Mouse (Mus musculus) A20 (cell line): Measurements from ENCODE around the gene Slc11a2.
"Not testable (repeated sequence)": the region's sequence is repeated elsewhere in the genome, so short reads cannot be mapped to it uniquely, and the experiment has no call there.

Source experiments
- DNase-seq: peaks from one replicate; pipeline ENCODE4 v3.0.0-alpha.2; 2011; ENCODE audit warnings: low read depth, low spot score

Gene Slc11a2

GRCm38 (mm10) chr15:100352711-100353250 lies 72.1 kb downstream of the Slc11a2 start, which contains the start of the genes Methig1 and Mettl7a2:
Gene Methig1, plus strand, starts transcription at chr15:100353149.
Gene Mettl7a2, plus strand, starts transcription at chr15:100353200.
- DNase-seq, result no peak

GRCm38 (mm10) chr15:100351501-100352060 lies 73.3 kb downstream of the Slc11a2 start:
- DNase-seq, result no peak

GRCm38 (mm10) chr15:100349496-100349895 lies 75.4 kb downstream of the Slc11a2 start:
- no peak for DNase-seq

GRCm38 (mm10) chr15:100346761-100347160 lies 78.1 kb downstream of the Slc11a2 start:
- DNase-seq, result no peak

DNA sequence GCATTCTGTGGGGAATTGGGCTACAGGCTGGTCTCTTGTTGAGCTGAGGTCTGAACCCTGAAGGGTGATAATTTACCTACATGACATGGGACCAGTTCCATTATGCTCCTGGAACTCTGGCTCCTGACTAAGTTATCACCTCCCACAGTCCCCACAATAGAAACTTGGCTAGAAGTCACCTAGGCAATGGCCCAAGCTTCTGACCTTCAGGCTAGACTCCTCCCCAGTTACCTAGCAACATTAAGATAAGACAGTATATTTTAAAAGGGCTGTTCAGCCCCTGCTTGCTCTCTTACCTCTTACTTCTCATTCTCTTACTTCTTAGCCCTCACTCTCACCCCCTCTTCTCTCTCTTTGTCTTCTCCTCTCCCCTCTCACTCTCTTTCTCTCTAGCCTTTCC lies 79.4 kb downstream of the Slc11a2 start:
- no peak for DNase-seq

DNA sequence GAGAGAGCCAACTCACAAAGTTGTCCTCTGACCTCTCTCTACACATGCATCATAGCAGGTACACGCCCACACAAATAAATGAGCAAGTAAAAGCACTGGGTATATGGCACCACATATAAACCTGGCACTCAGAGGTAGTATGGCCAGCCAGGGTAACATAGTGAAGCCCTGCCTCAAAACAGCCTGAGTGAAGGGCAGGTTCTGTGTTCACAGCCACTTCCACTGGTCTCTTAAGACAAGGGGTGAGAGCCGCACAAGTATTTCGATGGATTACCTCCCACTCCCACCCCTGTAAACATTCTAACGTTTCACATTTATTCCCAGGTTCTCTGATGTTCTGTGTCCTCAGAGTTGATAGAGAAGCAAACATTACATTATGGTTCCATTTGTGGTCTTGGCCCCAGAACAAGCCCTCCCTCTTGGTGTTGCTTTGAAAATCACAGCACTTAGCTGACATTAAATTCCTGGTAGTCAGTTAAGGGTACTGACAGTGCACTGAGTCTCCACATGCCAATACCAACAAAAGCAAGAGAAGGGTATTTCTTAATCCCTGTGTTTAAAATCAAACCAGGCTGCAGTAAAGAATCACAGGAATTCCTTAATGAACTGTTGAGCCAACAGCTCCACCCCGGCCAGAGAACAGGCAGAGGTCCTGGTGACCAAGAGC lies 83.4 kb downstream of the Slc11a2 start:
- DNase-seq, result not testable (repeated sequence)
